Mouse (Mus musculus): ENCODE results near the gene Gm13287.
"Not testable (repeated sequence)": the region's sequence is repeated elsewhere in the genome, so short reads cannot be mapped to it uniquely, and the experiment has no call there.

Gm13287 gene

DNA sequence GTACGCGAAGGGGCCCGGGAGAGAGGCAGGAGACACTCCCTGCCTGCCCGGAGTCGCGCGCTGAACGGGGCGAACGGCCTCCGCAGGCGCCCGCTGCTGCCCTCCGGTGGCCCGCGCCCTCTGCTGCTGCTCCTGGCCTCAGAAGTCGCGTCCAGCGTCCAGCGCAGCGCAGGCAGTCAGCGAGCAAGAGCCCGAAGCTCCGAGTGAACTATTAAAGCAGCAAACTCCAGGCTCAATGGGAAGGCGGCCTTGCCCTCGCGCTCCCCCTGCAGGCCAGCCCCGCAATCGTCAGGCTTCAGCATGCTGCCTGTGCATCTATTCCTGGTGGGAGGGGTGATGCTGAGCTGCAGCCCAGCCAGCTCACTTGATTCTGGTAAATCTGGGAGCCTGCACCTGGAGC, at the start of gene Gm13287:
Gene Gm13287 (plus strand): TSS at position 301 of the 400 bp plus-strand sequence.
- not testable (repeated sequence) for DNase-seq (ENCODE audit: low spot score in 2 of 2)

DNA sequence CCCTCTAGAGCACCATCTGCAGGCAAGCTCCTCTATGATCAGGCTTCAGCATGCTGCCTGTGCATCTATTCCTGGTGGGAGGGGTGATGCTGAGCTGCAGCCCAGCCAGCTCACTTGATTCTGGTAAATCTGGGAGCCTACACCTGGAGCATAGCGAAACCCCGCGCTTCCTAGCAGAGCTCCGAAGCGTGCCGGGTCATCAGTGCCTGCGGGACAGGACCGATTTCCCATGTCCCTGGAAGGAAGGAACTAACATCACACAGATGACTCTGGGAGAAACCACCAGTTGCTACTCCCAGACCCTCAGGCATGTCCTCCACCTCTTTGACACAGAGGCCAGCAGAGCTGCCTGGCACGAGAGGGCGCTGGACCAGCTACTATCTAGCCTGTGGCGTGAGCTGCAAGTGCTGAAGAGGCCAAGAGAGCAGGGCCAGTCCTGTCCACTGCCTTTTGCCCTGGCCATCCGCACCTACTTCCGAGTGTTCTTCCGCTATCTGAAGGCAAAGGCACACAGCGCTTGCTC, 48.2 kb upstream of the Gm13287 start, which contains the start of gene Gm13271:
Gene Gm13271 (plus strand): TSS at position 51 of the 523 bp plus-strand sequence.
- peak; percentile 54 to 55 for DNase-seq (ENCODE audit: low spot score in 2 of 2)

DNA sequence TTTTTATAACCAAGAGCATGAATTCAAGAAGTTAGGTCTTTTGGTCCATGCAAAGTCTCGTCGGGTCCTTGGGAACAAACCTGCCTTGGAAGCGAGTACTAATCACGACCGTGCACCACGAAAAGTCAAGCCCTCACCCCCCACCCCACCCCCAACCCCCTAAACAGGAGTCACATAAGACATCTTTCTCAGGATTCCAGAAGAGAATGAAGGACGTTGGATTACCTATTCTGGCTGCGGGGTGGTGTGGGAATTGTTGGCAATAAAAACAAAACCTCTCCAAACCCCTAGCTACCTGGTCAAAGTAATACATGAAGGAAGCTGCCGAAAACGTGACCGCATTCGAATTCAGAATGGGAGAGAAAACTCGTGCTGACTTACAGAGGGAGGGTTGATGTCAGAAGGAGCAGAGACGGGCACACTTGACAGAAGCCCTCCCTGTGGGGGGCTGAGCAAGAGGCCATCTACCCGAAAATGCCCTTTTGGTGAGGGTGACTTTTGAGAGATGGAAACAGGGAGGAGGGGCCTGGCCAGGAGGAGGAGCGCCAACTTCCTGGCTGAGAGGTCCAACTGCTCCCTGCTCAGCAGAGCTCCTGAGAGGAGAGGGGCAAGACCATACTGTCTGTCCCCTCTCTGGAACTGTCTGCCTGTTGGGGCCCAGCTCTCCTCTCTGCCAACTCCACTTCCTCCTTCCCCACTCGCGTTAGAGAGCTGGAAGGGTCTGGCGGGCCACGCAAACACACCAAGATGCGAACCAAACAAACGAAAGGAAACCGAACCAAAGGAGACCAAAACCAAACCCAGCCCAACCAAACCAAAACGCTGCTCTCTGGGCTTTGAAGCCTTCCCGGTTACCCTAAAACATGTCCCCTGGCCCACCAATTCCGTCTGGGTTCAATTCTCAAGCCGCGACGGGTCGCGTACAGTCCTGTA, 46.2 kb upstream of the Gm13287 start:
- DNase-seq (ENCODE audit: low spot score in 2 of 2): peak in 1 of 2 experiments; percentile 20

DNA sequence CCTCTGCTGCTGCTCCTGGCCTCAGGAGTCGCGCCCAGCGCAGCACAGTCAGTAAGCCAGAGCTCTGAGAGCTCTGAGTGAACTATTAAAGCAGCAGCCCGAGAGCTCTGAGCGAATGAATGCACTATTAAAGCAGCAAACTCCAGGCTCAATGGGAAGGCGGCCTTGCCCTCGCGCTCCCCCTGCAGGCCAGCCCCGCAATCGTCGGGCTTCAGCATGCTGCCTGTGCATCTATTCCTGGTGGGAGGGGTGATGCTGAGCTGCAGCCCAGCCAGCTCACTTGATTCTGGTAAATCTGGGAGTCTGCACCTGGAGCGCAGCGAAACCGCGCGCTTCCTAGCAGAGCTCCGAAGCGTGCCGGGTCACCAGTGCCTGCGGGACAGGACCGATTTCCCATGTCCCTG, 45.4 kb upstream of the Gm13287 start:
- DNase-seq (ENCODE audit: low spot score in 2 of 2): peak; percentile 90 to 92

DNA sequence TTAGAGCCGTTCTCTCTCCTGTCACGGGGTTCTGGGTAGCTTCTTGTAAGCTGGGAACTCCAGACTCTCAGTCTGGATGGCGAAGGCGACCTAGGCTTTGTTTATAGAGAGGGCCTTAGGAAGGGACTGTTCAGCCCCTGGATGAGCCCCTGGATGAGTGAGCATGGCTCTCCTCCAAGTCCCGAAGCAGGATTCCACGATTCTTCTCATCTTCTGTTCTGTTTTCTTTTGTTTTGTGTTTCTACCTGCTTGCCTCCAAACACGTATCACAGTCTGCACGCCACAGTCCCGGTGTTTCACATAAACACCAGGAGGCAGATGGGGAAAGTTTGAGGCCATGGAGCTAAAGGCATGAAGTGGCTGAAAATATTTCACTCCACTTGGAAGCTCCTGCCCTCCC, 44.3 kb upstream of the Gm13287 start:
- DNase-seq (ENCODE audit: low spot score in 2 of 2): not testable (repeated sequence)

DNA sequence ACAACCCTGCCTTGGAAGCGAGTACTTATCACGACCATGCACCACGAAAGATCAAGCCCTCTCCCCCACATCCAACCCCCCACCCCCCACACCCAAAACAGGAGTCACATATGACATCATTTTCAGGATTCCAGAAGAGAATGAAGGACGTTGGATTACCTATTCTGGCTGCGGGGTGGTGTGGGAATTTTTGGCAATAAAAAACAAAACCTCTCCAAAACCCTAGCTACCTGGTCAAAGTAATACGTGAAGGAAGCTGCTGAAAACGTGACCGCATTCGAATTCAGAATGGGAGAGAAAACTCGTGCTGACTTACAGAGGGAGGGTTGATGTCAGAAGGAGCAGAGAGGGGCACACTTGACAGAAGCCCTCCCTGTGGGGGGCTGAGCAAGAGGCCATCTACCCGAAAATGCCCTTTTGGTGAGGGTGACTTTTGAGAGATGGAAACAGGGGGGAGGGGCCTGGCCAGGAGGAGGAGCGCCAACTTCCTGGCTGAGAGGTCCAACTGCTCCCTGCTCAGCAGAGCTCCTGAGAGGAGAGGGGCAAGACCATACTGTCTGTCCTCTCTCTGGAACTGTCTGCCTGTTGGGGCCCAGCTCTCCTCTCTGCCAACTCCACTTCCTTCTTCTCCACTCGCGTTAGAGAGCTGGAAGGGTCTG, 43.3 kb upstream of the Gm13287 start, which contains the start of gene Gm13283:
Gene Gm13283 (plus strand): TSS at position 510 of the 659 bp plus-strand sequence.
- DNase-seq (ENCODE audit: low spot score in 2 of 2): peak; percentile 22 to 25

DNA sequence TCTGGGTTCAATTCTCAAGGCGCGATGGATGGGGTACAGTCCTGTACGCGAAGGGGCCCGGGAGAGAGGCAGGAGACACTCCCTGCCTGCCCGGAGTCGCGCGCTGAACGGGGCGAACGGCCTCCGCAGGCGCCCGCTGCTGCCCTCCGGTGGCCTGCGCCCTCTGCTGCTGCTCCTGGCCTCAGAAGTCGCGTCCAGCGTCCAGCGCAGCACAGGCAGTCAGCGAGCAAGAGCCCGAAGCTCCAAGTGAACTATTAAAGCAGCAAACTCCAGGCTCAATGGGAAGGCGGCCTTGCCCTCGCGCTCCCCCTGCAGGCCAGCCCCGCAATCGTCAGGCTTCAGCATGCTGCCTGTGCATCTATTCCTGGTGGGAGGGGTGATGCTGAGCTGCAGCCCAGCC, 42.6 kb upstream of the Gm13287 start:
- DNase-seq (ENCODE audit: low spot score in 2 of 2): peak; percentile 63 to 64

DNA sequence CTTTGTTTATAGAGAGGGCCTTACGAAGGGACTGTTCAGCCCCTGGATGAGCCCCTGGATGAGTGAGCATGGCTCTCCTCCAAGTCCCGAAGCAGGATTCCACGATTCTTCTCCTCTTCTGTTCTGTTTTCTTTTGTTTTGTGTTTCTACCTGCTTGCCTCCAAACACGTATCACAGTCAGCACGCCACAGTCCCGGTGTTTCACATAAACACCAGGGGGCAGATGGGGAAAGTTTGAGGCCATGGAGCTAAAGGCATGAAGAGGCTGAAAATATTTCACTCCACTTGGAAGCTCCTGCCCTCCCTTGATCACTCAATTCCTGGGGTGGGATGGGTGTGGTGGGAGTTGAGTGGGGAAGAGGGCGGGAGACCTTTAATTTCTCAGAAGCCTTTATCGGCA, 41.3 kb upstream of the Gm13287 start:
- DNase-seq (ENCODE audit: low spot score in 2 of 2): peak; percentile 57 to 74

DNA sequence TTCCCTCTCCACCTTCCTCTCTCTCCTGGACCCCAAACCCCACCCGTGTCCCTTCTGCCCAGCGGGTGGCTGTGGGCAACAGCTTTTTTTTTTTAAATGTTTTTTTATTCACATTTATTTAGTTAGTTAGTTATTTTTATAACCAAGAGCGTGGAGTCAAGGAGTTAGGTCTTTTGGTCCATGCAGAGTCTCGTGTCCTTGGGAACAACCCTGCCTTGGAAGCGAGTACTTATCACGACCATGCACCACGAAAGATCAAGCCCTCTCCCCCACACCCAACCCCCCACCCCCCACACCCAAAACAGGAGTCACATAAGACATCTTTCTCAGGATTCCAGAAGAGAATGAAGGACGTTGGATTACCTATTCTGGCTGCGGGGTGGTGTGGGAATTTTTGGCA, 40.7 kb upstream of the Gm13287 start:
- not testable (repeated sequence) for DNase-seq (ENCODE audit: low spot score in 2 of 2)

DNA sequence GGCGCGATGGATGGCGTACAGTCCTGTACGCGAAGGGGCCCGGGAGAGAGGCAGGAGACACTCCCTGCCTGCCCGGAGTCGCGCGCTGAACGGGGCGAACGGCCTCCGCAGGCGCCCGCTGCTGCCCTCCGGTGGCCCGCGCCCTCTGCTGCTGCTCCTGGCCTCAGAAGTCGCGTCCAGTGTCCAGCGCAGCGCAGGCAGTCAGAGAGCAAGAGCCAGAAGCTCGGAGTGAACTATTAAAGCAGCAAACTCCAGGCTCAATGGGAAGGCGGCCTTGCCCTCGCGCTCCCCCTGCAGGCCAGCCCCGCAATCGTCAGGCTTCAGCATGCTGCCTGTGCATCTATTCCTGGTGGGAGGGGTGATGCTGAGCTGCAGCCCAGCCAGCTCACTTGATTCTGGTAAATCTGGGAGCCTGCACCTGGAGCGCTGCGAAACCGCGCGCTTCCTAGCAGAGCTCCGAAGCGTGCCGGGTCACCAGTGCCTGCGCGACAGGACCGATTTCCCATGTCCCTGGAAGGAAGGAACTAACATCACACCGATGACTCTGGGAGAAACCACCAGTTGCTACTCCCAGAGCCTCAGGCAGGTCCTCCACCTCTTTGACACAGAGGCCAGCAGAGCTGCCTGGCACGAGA, 39.6 kb upstream of the Gm13287 start:
- peak; percentile 47 to 52 for DNase-seq (ENCODE audit: low spot score in 2 of 2)

DNA sequence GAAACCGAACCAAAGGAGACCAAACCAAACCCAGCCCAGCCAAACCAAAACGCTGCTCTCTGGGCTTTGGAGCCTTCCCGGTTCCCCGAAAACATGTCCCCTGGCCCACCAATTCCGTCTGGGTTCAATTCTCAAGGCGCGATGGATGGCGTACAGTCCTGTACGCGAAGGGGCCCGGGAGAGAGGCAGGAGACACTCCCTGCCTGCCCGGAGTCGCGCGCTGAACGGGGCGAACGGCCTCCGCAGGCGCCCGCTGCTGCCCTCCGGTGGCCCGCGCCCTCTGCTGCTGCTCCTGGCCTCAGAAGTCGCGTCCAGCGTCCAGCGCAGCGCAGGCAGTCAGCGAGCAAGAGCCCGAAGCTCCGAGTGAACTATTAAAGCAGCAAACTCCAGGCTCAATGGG, 29.5 kb upstream of the Gm13287 start, which contains the start of gene Gm13290:
Gene Gm13290 (plus strand): TSS at position 301 of the 400 bp plus-strand sequence.
- not testable (repeated sequence) for DNase-seq (ENCODE audit: low spot score in 2 of 2)

DNA sequence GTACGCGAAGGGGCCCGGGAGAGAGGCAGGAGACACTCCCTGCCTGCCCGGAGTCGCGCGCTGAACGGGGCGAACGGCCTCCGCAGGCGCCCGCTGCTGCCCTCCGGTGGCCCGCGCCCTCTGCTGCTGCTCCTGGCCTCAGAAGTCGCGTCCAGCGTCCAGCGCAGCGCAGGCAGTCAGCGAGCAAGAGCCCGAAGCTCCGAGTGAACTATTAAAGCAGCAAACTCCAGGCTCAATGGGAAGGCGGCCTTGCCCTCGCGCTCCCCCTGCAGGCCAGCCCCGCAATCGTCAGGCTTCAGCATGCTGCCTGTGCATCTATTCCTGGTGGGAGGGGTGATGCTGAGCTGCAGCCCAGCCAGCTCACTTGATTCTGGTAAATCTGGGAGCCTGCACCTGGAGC, 26.4 kb upstream of the Gm13287 start, which contains the start of gene Gm13289:
Gene Gm13289 (plus strand): TSS at position 301 of the 400 bp plus-strand sequence.
- DNase-seq (ENCODE audit: low spot score in 2 of 2): not testable (repeated sequence)

DNA sequence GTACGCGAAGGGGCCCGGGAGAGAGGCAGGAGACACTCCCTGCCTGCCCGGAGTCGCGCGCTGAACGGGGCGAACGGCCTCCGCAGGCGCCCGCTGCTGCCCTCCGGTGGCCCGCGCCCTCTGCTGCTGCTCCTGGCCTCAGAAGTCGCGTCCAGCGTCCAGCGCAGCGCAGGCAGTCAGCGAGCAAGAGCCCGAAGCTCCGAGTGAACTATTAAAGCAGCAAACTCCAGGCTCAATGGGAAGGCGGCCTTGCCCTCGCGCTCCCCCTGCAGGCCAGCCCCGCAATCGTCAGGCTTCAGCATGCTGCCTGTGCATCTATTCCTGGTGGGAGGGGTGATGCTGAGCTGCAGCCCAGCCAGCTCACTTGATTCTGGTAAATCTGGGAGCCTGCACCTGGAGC, 23.5 kb upstream of the Gm13287 start, which contains the start of gene Gm13272:
Gene Gm13272 (plus strand): TSS at position 301 of the 400 bp plus-strand sequence.
- not testable (repeated sequence) for DNase-seq (ENCODE audit: low spot score in 2 of 2)

DNA sequence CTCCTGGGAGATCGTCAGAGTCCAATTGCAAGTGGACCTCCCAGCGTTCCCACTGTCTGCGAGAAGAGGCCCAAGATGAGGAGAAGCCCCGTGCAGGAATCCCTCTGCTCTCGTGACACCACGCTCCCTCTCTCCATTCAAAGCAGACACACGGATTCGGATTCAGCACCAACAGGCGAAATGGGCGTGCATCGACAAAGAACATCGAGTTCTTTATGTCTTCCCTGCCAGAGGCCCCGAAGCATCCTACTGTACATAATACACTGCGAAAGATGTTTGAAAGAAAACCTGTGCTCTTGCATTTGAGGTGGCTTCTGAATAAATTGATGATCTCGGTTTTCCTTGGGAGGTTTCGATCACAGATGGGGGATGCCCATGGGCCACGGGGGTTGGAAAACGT, 22.7 kb upstream of the Gm13287 start:
- not testable (repeated sequence) for DNase-seq (ENCODE audit: low spot score in 2 of 2)

DNA sequence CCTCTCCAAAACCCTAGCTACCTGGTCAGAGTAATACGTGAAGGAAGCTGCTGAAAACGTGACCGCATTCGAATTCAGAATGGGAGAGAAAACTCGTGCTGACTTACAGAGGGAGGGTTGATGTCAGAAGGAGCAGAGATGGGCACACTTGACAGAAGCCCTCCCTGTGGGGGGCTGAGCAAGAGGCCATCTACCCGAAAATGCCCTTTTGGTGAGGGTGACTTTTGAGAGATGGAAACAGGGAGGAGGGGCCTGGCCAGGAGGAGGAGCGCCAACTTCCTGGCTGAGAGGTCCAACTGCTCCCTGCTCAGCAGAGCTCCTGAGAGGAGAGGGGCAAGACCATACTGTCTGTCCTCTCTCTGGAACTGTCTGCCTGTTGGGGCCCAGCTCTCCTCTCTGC, 21.2 kb upstream of the Gm13287 start, which contains the start of gene Ifnz:
Gene Ifnz (plus strand): TSS at position 301 of the 400 bp plus-strand sequence.
- DNase-seq (ENCODE audit: low spot score in 2 of 2): not testable (repeated sequence)

DNA sequence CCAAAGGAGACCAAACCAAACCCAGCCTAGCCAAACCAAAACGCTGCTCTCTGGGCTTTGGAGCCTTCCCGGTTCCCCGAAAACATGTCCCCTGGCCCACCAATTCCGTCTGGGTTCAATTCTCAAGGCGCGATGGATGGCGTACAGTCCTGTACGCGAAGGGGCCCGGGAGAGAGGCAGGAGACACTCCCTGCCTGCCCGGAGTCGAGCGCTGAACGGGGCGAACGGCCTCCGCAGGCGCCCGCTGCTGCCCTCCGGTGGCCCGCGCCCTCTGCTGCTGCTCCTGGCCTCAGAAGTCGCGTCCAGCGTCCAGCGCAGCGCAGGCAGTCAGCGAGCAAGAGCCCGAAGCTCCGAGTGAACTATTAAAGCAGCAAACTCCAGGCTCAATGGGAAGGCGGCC, 20.7 kb upstream of the Gm13287 start:
- DNase-seq (ENCODE audit: low spot score in 2 of 2): not testable (repeated sequence)

DNA sequence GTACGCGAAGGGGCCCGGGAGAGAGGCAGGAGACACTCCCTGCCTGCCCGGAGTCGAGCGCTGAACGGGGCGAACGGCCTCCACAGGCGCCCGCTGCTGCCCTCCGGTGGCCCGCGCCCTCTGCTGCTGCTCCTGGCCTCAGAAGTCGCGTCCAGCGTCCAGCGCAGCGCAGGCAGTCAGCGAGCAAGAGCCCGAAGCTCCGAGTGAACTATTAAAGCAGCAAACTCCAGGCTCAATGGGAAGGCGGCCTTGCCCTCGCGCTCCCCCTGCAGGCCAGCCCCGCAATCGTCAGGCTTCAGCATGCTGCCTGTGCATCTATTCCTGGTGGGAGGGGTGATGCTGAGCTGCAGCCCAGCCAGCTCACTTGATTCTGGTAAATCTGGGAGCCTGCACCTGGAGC, 17.6 kb upstream of the Gm13287 start, which contains the start of gene Gm13276:
Gene Gm13276 (plus strand): TSS at position 301 of the 400 bp plus-strand sequence.
- not testable (repeated sequence) for DNase-seq (ENCODE audit: low spot score in 2 of 2)

DNA sequence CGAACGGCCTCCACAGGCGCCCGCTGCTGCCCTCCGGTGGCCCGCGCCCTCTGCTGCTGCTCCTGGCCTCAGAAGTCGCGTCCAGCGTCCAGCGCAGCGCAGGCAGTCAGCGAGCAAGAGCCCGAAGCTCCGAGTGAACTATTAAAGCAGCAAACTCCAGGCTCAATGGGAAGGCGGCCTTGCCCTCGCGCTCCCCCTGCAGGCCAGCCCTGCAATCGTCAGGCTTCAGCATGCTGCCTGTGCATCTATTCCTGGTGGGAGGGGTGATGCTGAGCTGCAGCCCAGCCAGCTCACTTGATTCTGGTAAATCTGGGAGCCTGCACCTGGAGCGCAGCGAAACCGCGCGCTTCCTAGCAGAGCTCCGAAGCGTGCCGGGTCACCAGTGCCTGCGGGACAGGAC, 14.7 kb upstream of the Gm13287 start, which contains the start of gene Gm13277:
Gene Gm13277 (plus strand): TSS at position 231 of the 400 bp plus-strand sequence.
- peak; percentile 63 to 68 for DNase-seq (ENCODE audit: low spot score in 2 of 2)

DNA sequence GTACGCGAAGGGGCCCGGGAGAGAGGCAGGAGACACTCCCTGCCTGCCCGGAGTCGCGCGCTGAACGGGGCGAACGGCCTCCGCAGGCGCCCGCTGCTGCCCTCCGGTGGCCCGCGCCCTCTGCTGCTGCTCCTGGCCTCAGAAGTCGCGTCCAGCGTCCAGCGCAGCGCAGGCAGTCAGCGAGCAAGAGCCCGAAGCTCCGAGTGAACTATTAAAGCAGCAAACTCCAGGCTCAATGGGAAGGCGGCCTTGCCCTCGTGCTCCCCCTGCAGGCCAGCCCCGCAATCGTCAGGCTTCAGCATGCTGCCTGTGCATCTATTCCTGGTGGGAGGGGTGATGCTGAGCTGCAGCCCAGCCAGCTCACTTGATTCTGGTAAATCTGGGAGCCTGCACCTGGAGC, 11.8 kb upstream of the Gm13287 start, which contains the start of gene Gm13278:
Gene Gm13278 (plus strand): TSS at position 301 of the 400 bp plus-strand sequence.
- DNase-seq (ENCODE audit: low spot score in 2 of 2): not testable (repeated sequence)

DNA sequence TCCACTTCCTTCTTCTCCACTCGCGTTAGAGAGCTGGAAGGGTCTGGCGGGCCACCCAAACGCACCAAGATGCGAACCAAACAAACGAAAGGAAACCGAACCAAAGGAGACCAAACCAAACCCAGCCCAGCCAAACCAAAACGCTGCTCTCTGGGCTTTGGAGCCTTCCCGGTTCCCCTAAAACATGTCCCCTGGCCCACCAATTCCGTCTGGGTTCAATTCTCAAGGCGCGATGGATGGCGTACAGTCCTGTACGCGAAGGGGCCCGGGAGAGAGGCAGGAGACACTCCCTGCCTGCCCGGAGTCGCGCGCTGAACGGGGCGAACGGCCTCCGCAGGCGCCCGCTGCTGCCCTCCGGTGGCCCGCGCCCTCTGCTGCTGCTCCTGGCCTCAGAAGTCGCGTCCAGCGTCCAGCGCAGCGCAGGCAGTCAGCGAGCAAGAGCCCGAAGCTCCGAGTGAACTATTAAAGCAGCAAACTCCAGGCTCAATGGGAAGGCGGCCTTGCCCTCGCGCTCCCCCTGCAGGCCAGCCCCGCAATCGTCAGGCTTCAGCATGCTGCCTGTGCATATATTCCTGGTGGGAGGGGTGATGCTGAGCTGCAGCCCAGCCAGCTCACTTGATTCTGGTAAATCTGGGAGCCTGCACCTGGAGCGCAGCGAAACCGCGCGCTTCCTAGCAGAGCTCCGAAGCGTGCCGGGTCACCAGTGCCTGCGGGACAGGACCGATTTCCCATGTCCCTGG, 8.9 kb upstream of the Gm13287 start, which contains the start of gene Gm13275:
Gene Gm13275 (plus strand): TSS at position 552 of the 740 bp plus-strand sequence.
- peak; percentile 74 to 77 for DNase-seq (ENCODE audit: low spot score in 2 of 2)
